13 mouse cellular contexts compared by ENCODE assay signal in the genomic region with DNA sequence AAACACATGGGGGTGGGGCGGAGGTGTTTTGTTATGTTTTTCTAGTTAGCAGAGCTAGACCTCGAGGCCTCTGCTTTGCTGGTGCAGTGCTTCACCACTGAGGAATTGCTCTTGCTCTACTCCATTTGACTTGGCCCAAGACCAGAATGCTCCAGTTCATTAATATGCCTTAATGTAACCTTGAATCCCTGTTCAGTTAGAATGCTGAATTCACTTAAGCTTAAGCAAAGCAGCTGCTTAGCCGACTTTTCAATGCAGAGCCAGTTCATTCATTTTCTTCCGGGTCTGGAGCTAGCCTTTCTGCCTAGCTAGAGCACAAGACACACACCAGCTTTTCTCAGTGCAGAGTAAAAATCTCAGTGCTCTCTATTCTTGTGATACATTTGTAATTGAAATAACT.
"Had no signal": no experiment of that assay in that cellular context is flagged by ENCODE, and none has a peak within 500 bp of the region (broad histone marks: within the 10 kb centered on the region; RNA-seq: fewer than 3 reads in every experiment).

No protein-coding gene starts in this region.

- H3K27me3 ChIP-seq: liver, embryonic 15.5 days; stomach, embryonic 15.5 days had no signal

- H3K4me2 ChIP-seq: liver, embryonic 11.5 days; liver, embryonic 15.5 days; stomach, embryonic 15.5 days had no signal

- H3K4me3 ChIP-seq: left cerebral cortex, adult 2 months; limb, embryonic 10.5 days; liver, embryonic 15.5 days; stomach, embryonic 15.5 days had no signal

- ATAC-seq: intestine, postnatal 0 days; lung, postnatal 0 days; midbrain, embryonic 16.5 days had no signal

- H3K27ac ChIP-seq: left cerebral cortex, adult 2 months; limb, embryonic 10.5 days; liver, embryonic 15.5 days; stomach, embryonic 15.5 days had no signal

- H3K36me3 ChIP-seq: limb, embryonic 10.5 days; stomach, embryonic 15.5 days had no signal

- H3K4me1 ChIP-seq: limb, embryonic 10.5 days; liver, embryonic 15.5 days; stomach, embryonic 15.5 days had no signal

- H3K9me3 ChIP-seq: limb, embryonic 10.5 days; liver, embryonic 15.5 days; stomach, embryonic 15.5 days had no signal

- DNase-seq: lung, adult 2 months; lung, postnatal 36 days; right cerebral cortex, postnatal 14 days; thymus, adult 2 months; thymus, postnatal 25 days had no signal

- H3K9ac ChIP-seq: liver, embryonic 15.5 days; stomach, embryonic 15.5 days had no signal
